Mouse (Mus musculus) E14TG2a.4 (cell line): ENCODE data around the gene Map4k2.

Experiments
- H3K27me3 ChIP-seq: 2 replicates; pipeline ENCODE4 v1.6.1; 2014; ENCODE audit warnings: low read length, control low read depth; ENCODE audit not compliant: insufficient read depth
- H3K36me3 ChIP-seq: 2 replicates; pipeline ENCODE4 v1.6.1; 2014; ENCODE audit warnings: low read length, control low read depth; ENCODE audit not compliant: insufficient read depth
- H3K4me1 ChIP-seq: replicated peaks from 2 replicates; pipeline ENCODE4 v1.6.1; 2014; ENCODE audit warnings: low read depth, low read length, control low read depth
- H3K4me3 ChIP-seq: replicated peaks from 2 replicates; pipeline ENCODE4 v1.5.1; 2014; ENCODE audit warnings: mild to moderate bottlenecking, low read length
- H3K9me3 ChIP-seq: 2 replicates; pipeline ENCODE4 v1.6.1; 2014; ENCODE audit warnings: low read length, control low read depth
- CTCF ChIP-seq: conservative IDR thresholded peaks from 2 replicates; pipeline ENCODE4 v1.5.1; 2014; ENCODE audit warnings: low read length
- NANOG ChIP-seq: IDR thresholded peaks from 2 replicates; pipeline ENCODE4 v1.6.1; 2014; ENCODE audit warnings: borderline replicate concordance, low read length, mixed read lengths
- POU5F1 ChIP-seq: IDR thresholded peaks from 2 replicates; pipeline ENCODE4 v1.6.1; 2014; ENCODE audit warnings: low read length, borderline replicate concordance

Gene Map4k2

GRCm38 (mm10) chr19:6393637-6394036 is 52.7 kb downstream of the Map4k2 start:
- Histone ChIP-seq H3K4me1 (peaks cover 64% of the 10 kb centered on the region), H3K27me3 (peaks cover 11% of the 10 kb centered on the region; the same call in 1 of the 2 replicates), H3K4me3 (peak overlapping the region; percentile 27; the same call in 1 of the 2 replicates), H3K9me3 (no peaks in the 10 kb centered on the region), H3K36me3 (no peaks in the 10 kb centered on the region)
- TF ChIP-seq NANOG (no peak), POU5F1 (no peak), CTCF (no peak)

GRCm38 (mm10) chr19:6396237-6396636 is 55.3 kb downstream of the Map4k2 start:
- TF ChIP-seq CTCF (no peak), NANOG (no peak), POU5F1 (no peak)
- Histone ChIP-seq H3K9me3 (no peaks in the 10 kb centered on the region), H3K36me3 (no peaks in the 10 kb centered on the region), H3K4me1 (peaks cover 57% of the 10 kb centered on the region), H3K27me3 (peaks cover 18% of the 10 kb centered on the region; the same call in 1 of the 2 replicates), H3K4me3 (no peak overlapping the region)

- peak overlapping the region; percentile 87 for H3K4me3 ChIP-seq
- peaks cover 28% of the 10 kb centered on the region for H3K27me3 ChIP-seq
- no peaks in the 10 kb centered on the region for H3K9me3 ChIP-seq
- TF ChIP-seq NANOG (no peak), POU5F1 (no peak), CTCF (no peak)
- peaks cover 5% of the 10 kb centered on the region for H3K36me3 ChIP-seq
- peaks cover 62% of the 10 kb centered on the region for H3K4me1 ChIP-seq
Observed at GRCm38 (mm10) chr19:6397582-6398249, 56.8 kb downstream of the Map4k2 start.

- peaks cover 63% of the 10 kb centered on the region for H3K4me1 ChIP-seq
- TF ChIP-seq CTCF (no peak), POU5F1 (no peak), NANOG (no peak)
- H3K4me3 ChIP-seq, result peak overlapping the region; percentile 87
- no peaks in the 10 kb centered on the region for H3K9me3 ChIP-seq
- peaks cover 36% of the 10 kb centered on the region for H3K27me3 ChIP-seq
- peaks cover 14% of the 10 kb centered on the region for H3K36me3 ChIP-seq
Observed at GRCm38 (mm10) chr19:6398447-6399284, 57.7 kb downstream of the Map4k2 start.

GRCm38 (mm10) chr19:6399285-6400095 is 58.6 kb downstream of the Map4k2 start, which contains the start of gene Rasgrp2:
Rasgrp2 (plus strand) TSS chr19:6399340.
- TF ChIP-seq POU5F1 (no peak), CTCF (no peak), NANOG (no peak)
- Histone ChIP-seq H3K36me3 (peaks cover 22% of the 10 kb centered on the region), H3K4me3 (peak within 1 kb of the TSS; percentile 87), H3K4me1 (peaks cover 70% of the 10 kb centered on the region), H3K27me3 (peaks cover 44% of the 10 kb centered on the region), H3K9me3 (no peaks in the 10 kb centered on the region)

GRCm38 (mm10) chr19:6400096-6401086 is 59.5 kb downstream of the Map4k2 start:
- no peaks in the 10 kb centered on the region for H3K9me3 ChIP-seq
- H3K36me3 ChIP-seq, result peaks cover 24% of the 10 kb centered on the region
- TF ChIP-seq NANOG (no peak), POU5F1 (no peak), CTCF (no peak)
- H3K4me1 ChIP-seq, result peaks cover 79% of the 10 kb centered on the region
- H3K27me3 ChIP-seq, result peaks cover 49% of the 10 kb centered on the region
- peak overlapping the region; percentile 87 for H3K4me3 ChIP-seq

- peaks cover 46% of the 10 kb centered on the region for H3K27me3 ChIP-seq
Observed at GRCm38 (mm10) chr19:6401131-6401815, 60.3 kb downstream of the Map4k2 start.

More at GRCm38 (mm10) chr19:6401131-6401815, 60.3 kb downstream of the Map4k2 start:
- TF ChIP-seq NANOG, result no peak
- peak; percentile 27 for TF ChIP-seq CTCF
- H3K4me1 ChIP-seq, result peaks cover 88% of the 10 kb centered on the region
- peak overlapping the region; percentile 87 for H3K4me3 ChIP-seq
- peaks cover 27% of the 10 kb centered on the region for H3K36me3 ChIP-seq
- H3K9me3 ChIP-seq, result no peaks in the 10 kb centered on the region
